Mouse (Mus musculus) right cerebral cortex, adult 2 months (tissue): ENCODE measurements around the gene Cish.

Source experiments
- DNase-seq, 2 experiments: peaks; one replicate each; pipeline ENCODE4 v3.0.0; 2021 to 2022; ENCODE audit warnings: low spot score in 2 of 2

The Cish gene

GRCm38 (mm10) chr9:107277603-107278002 is 18.2 kb upstream of the Cish start:
- DNase-seq, result no peak

DNA sequence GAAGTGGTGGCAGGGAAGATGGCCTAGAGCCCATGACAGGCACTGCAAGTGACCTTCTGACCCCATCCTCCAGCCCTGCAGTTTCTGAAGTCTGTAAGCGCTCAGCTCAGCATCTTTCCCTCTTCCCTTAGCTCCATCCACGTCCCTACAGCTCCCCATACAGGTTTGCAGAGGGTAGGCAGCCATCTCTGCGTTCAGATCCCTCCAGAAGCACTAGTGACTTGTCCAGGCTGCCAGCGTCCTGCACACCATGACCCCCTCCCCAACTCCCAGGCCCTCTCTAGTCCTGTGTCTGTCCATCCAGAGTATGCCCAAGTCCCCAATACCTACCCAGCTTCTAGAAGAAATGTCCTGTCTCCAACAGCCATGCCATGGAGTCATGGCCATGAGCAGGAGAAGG is 17.7 kb upstream of the Cish start:
- DNase-seq, result peak in 1 of 2 experiments; percentile 57

DNA sequence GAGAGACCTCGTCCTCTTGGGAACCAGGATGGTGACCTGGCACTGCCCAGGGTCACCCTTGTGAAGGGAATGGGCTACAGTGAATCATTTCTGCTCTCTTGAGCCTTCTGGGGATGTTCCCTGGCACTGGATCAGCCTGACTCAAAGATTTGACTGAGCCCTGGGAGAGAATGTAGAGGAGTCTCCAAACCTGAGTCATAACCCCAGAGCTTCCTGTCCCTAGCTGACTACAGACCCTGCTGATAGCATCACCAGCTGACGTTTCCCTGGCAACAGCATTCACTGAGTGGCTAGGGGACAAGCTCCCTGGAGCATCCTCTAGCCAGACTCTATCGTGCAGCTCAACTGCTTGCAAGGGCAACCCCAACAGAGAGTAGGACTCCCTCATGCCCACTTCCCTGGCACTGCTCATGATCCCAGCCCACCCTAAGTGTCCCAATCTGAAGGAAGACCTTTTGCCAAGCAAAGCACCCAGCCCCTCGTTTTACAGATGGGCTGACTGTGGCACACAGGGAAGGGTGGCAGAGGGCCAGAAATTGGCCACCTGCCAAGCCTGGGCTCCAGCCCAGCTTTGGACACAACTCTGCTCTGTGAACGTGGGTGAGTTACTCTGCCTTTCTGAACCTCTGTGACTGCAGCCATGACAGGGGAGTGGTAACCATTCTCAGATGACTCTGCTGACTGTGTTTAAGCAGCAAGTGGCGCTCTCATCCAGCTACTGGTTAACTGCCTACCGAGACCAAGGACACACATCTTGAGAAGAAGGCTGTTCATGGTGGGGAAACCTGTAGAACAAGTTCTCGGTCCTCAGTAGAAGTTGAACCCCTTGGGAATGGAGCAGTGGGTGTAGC is 17.1 kb upstream of the Cish start:
- no peak for DNase-seq

DNA sequence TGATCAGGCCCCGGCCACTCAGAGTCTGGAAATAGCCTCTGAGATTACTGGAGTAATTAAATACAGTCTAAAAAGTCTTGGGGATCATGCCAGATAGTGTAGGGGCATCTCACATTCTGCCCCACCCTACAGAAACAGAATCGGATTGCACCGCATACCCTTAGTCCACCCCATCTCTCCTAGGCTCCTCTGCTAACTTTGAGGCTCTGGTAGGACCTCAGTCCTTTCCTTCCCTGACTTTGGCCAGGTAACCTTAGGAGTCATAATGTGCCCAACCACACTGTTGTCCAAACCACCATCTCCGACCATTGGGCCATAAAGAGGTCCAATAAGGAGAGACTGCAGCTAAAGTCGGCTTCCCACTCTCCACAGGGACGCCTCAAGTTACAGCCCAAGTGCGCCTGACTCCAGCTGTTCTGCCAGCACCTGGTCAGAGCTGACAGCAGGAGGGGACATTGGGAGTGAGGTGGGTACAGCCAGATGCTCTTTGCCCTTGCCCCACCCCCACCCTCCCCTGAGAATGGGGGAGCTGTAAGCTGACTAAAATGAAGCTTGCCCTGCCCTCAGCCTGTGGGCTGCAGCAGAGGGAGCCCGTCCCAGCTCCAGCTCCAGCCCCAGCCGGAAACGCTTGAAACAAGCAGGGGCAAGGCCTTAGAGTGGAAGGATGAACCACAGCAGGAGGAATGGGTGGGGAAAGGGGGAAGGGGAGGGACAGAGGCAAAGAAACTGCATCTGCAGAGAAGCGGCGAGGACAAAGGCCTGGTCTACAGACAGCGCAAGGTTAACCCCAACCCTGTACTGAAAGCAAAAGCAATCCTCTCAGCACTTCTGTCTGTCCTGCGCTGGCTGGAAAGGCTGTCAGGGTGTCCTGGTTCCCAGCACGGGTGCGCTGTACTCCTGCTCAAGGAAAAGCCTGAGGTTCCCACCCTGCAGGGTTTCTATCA is 16.2 kb upstream of the Cish start:
- DNase-seq, result no peak

- DNase-seq, result no peak
Measured at GRCm38 (mm10) chr9:107280322-107281027, 15.4 kb upstream of the Cish start.

DNA sequence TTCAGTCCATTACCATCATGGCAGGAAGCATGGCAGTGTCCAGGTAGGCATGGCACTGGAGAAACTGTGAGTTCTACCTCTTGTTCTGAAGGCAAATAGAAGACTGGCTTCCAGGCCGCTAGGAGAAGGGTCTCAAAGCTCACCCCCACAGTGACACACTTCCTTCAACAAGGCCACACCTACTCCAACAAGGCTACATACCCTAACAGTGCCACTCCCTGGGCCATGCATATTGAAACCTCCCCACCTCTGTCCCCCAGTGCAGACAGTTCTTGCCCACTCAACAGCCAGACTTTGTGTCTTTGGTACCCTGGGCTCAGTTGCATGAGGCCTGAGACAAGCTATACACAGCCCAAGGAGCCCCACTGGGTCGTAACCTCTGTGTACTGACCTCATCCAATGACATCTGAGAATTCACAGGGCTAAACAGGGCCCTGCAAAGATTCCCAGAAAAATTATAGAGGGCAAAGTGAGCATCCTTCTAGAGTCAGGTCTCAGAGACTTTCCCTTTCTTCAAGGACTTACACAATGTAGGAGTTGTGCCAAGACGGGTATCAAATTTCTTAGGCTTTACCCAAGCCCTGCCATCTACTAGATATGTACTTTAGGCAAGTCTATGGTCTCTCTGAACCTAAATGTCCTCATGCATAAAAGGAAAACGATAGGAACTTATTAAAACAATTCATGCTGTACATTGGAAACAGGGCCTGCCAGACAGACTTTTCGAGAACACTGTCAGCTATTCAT is 14.4 kb upstream of the Cish start:
- no peak for DNase-seq

- no peak for DNase-seq
Measured at GRCm38 (mm10) chr9:107282951-107283350, 12.9 kb upstream of the Cish start.

DNA sequence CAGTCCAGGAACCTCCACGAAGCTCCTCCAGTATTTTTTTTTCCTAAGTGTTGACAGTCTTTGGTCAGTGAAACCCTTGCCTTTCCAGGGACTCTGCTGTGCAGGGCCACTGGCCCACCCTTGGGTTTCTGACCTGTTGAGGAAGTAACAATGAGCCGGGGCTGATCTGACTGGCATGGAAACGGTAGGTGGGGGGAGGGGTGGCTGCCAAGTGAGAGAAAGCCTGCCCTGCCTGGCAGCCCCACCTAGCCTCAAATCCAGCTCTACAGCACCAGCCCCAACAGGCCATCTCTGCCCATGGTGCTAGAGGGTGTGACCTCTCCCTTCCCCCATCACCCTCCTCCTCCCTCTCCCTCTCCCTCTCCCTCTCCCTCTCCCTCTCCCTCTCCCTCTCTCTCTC is 10.8 kb upstream of the Cish start:
- no peak for DNase-seq

DNA sequence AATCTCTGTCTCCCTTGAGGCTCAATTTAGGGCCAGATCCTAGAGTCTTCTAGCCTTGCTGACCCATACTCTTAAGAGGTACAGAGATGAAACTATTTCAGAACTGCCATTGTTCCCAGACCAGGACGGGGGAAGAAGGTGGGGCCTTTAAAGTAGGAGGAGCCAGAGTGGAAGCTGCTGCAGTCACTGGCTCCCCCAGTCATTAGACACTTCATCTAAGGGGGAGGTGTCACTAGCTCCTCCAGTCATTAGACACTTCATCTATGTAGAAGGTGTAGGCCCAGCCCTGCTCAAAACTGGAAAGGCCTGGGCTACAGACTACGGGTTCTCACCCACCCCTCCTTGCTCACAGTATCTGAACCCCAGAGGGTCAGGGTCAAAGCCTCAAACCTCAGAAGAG is 8.5 kb upstream of the Cish start:
- no peak for DNase-seq

GRCm38 (mm10) chr9:107288105-107288650 is 7.6 kb upstream of the Cish start:
- no peak for DNase-seq

DNA sequence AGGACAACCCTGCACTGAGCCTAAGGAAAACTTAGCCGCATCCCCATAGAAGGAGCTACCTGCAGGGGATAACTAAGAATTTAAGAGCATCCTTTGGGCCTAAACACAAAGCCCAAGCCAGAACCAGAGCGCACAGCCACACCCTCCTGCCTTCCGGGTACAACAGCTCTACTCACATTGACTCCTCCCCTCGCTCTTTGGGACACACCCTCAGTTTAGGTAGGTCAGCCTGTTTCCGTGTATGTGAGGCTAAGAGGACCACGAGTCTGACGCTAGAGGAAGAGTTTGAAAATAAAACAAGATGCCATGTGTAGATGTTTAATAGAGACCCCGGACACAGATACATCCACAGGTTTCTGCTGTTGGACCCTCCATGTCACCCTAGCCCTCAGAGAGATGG is 7.1 kb upstream of the Cish start:
- DNase-seq, result no peak

- DNase-seq, result peak; percentile 33 to 54
Measured at GRCm38 (mm10) chr9:107289211-107290076, 6.4 kb upstream of the Cish start, which contains the start of gene Mapkapk3. Mapkapk3 (minus strand) TSS chr9:107289877.

GRCm38 (mm10) chr9:107290897-107291296 is 4.9 kb upstream of the Cish start:
- DNase-seq, result peak; percentile 81 to 86

GRCm38 (mm10) chr9:107294249-107294648 is 1.6 kb upstream of the Cish start:
- peak; percentile 79 to 83 for DNase-seq

GRCm38 (mm10) chr9:107295616-107296015 is 210 bp upstream of the Cish start:
- DNase-seq, result peak; percentile 61 to 74

DNA sequence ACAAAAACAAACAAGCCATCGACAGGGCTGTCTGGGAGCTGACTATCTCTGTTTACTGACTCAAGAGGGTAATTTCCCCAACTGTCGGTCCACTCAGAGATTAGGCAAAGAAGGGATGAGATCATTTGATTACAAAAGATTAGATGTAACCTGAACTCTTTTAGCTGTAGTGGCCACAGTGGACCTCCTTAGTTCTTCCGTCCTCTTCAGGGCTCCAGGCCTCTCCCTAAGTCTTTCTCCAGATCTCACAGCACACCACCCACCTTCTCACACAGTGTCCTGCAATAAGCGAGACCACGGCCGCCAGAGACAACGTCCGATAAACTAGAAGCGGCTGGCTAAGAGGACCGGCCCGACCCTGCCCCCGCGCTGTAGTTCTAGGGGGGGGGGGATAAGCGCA is 215 bp downstream of the Cish start:
- DNase-seq, result no peak

GRCm38 (mm10) chr9:107296501-107296965 is 707 bp downstream of the Cish start:
- peak; percentile 95 to 97 for DNase-seq

DNA sequence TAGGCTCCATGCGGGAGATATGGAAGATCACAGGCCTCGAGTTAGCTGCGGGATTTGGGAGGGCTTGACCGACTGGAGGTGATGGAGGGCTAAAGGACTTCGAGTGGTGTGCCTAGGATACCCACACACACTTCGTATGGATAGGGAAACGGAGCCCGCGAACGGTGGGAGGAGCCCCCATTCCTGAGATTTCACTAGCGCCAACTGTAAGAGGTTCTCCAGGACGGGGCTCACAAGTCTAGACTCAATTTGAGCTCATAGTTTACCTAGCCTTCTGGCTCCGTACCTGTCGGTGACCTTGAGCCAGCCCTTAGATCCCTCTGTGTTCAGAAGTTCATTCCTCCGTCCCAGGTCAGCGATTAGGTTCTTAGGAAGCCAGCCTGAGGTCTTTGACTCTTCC is 1.2 kb downstream of the Cish start:
- peak in 1 of 2 experiments; percentile 23 for DNase-seq

GRCm38 (mm10) chr9:107297658-107298057 is 1.8 kb downstream of the Cish start:
- no peak for DNase-seq
